Mouse (Mus musculus) kidney, adult 2 months (tissue): Measurements from ENCODE around the gene Gmfb. TPM values are rescaled to one million over a fixed set of nuclear protein-coding genes. Genes with fewer than 3 reads are reported as not detected.

Experiments used
- DNase-seq: peaks from one replicate; pipeline ENCODE4 v3.0.0; 2021
- H3K27ac ChIP-seq: fragments of 200-500 bp; 2 replicates; pipeline ENCODE4 v1.5.1; 2012; ENCODE audit warnings: low read depth, low read length, control low read depth, inconsistent platforms; ENCODE audit not compliant: insufficient read depth
- H3K27me3 ChIP-seq: fragments of 200-500 bp; replicated peaks from 2 replicates; pipeline ENCODE4 v1.6.1; 2012; ENCODE audit warnings: mild to moderate bottlenecking, moderate library complexity, low read length, inconsistent platforms; ENCODE audit not compliant: control insufficient read depth, insufficient read depth
- H3K36me3 ChIP-seq: fragments of 200-500 bp; 2 replicates; pipeline ENCODE4 v1.6.1; 2012; ENCODE audit warnings: mild to moderate bottlenecking, moderate library complexity, low read length, inconsistent platforms; ENCODE audit not compliant: control insufficient read depth, insufficient read depth
- H3K4me1 ChIP-seq: fragments of 200-500 bp; 2 replicates; pipeline ENCODE4 v1.6.1; 2011; ENCODE audit warnings: low read length; ENCODE audit not compliant: control insufficient read depth, insufficient read depth
- H3K4me3 ChIP-seq: fragments of 200-500 bp; 2 replicates; pipeline ENCODE4 v1.5.1; 2011; ENCODE audit warnings: mild to moderate bottlenecking, low read depth, low read length, control low read depth; ENCODE audit not compliant: insufficient read depth
- CTCF ChIP-seq: fragments of 200-500 bp; conservative IDR thresholded peaks from 2 replicates; pipeline ENCODE4 v1.5.1; 2011; ENCODE audit warnings: low read depth, mild to moderate bottlenecking, control low read depth, low read length, moderate library complexity, mixed read lengths; ENCODE audit not compliant: insufficient read depth, insufficient read length
- POLR2A ChIP-seq: fragments of 200-500 bp; IDR thresholded peaks from one replicate; pipeline ENCODE4 v1.6.1; 2011; ENCODE audit warnings: low read depth, low read length, control low read depth
- WGBS: fragments of 180-500 bp; shearing (Covaris S2); methylation state at CpG from one replicate; pipeline ENCODE4 v1.1.7; 2018; 5-methylcytosine and 5-hydroxymethylcytosine counted together
- polyA plus RNA-seq: library from polyadenylated mRNA; depleted of rRNA; stranded (reverse); fragments of >200 nt; gene quantifications from 2 replicates; pipeline ENCODE4 v1.2.3, GENCODE M21; 2012

The Gmfb gene
- polyA plus RNA-seq, 1 experiment, result 20.7 TPM

- WGBS, result 81% methylated on average over 7 of the region's 7 CpGs
- H3K4me1 ChIP-seq, result peaks cover 9% of the 10 kb centered on the region
- H3K4me3 ChIP-seq, result no peak overlapping the region
- H3K36me3 ChIP-seq, result peaks cover 2% of the 10 kb centered on the region
- no peaks in the 10 kb centered on the region for H3K27me3 ChIP-seq
- no peak for DNase-seq
- no peak overlapping the region for H3K27ac ChIP-seq
- TF ChIP-seq CTCF, result no peak
- TF ChIP-seq POLR2A, result no peak
These were observed 3.3 kb downstream of the Gmfb start for GRCm38 (mm10) chr14:46818743-46819142.

DNA sequence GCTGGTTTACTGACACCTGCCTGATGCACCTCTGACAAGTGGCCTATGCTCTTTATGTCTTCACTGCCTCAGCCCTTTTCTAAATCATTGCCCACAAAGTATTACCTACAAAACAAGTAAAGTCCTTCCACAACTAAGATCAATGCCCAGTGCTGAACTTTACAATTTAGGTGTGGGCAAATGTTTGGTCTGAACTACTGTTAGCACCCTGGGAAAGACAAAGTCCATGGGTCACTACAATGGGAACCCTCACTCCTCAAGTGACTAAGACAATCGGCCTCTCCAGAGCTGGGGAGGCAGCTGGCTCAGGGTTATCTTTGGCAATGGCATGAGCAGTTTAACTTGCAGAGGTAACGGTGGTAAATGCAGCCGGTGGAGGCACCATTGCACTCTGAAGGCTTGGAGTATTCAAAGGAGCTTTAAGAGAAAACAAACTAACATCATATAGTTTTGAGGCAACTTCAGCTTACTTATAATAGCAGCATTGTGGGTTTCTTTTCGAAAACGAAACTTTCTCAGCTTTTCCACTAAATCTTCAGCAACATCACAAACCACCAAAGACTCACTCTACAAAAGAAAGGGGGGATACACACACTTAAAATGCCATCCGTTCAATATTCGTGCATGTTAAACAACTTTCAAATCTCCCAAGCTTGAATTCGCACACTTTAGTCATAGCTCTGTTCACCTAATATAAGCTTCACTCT, 5.0 kb downstream of the Gmfb start:
- TF ChIP-seq POLR2A (no peak), CTCF (no peak)
- peak; percentile 27 for DNase-seq
- H3K4me3 ChIP-seq, result no peak overlapping the region
- H3K36me3 ChIP-seq, result peaks cover 4% of the 10 kb centered on the region
- H3K4me1 ChIP-seq, result peaks cover 9% of the 10 kb centered on the region
- H3K27ac ChIP-seq, result no peak overlapping the region
- WGBS, result 79% methylated on average over 8 of the region's 8 CpGs
- no peaks in the 10 kb centered on the region for H3K27me3 ChIP-seq

DNA sequence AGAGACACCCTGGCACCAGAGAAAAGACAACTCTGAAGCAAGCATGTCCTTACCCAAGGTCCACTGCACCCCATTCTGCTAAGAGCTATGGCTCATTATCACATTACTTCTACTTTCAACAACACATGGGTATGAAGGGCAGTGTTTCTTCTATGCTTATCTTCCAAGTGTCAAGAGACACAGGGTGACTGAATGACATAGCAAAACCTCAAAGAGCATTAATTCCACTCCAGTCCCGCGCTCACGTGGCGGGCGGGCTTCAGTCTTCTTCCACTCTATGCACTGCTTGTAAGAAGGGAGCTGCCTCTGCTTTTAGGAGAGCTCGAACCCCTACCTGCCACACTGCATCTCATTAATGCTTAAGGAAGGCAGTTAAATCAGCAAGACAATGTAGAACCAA, 6.4 kb downstream of the Gmfb start:
- peaks cover 10% of the 10 kb centered on the region for H3K36me3 ChIP-seq
- H3K27ac ChIP-seq, result no peak overlapping the region
- 89% methylated on average over 6 of the region's 6 CpGs for WGBS
- H3K27me3 ChIP-seq, result no peaks in the 10 kb centered on the region
- TF ChIP-seq CTCF, result no peak
- TF ChIP-seq POLR2A, result no peak
- peaks cover 9% of the 10 kb centered on the region for H3K4me1 ChIP-seq
- no peak overlapping the region for H3K4me3 ChIP-seq
- no peak for DNase-seq

GRCm38 (mm10) chr14:46807927-46808326, 14.1 kb downstream of the Gmfb start:
- no peak for DNase-seq
- WGBS, result 79% methylated on average over 3 of the region's 3 CpGs
- no peaks in the 10 kb centered on the region for H3K4me1 ChIP-seq

DNA sequence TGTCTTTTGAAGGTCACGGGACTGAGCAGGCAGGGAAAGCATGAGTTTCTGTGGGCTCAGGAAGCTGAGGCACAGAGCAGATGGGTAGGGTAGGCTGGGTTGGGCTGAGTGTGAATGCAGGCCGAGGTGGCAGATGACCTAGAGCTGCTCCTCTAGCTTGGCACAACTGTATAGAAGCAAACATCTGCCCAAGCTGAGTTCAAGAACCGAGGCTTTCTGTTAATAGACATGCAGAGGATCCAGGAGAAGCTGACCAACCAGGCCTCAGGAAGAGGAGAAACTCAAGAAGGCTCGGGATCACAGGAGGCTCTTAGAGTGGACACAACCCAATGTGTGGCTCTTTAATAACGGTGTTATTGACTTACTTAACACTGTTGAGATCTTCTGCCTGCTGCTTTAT, 15.9 kb downstream of the Gmfb start:
- no peaks in the 10 kb centered on the region for H3K4me1 ChIP-seq
- TF ChIP-seq CTCF (no peak), POLR2A (no peak)
- peaks cover 5% of the 10 kb centered on the region for H3K36me3 ChIP-seq
- DNase-seq, result no peak
- 78% methylated on average over 5 of the region's 5 CpGs for WGBS
- no peak overlapping the region for H3K4me3 ChIP-seq
- no peak overlapping the region for H3K27ac ChIP-seq
- no peaks in the 10 kb centered on the region for H3K27me3 ChIP-seq

More at GRCm38 (mm10) chr14:46807927-46808326, 14.1 kb downstream of the Gmfb start:
- Histone ChIP-seq H3K27me3 (no peaks in the 10 kb centered on the region), H3K27ac (no peak overlapping the region), H3K36me3 (peaks cover 8% of the 10 kb centered on the region), H3K4me3 (no peak overlapping the region)
- no peak for TF ChIP-seq CTCF
- no peak for TF ChIP-seq POLR2A

DNA sequence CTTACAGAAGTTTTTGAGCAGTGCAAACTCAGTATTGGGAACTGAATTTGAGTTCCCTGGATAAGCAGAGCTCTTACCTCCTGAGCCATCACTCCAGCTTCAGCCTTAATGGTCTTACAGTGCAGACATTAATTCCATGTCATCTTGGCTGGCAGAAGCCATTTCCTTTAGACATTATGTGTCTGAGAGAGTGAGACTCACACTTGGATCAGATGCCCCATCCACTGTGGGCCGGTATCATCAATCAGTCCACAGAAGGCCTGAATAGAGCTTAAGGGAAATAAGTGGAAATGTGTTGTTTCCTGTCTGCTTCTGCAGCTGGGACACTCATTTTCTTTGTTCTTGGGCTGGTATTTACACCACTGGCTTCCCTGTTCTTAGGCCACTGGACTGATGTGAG, 18.3 kb downstream of the Gmfb start:
- no peak for TF ChIP-seq CTCF
- TF ChIP-seq POLR2A, result no peak
- Histone ChIP-seq H3K4me1 (0 out of 2 replicates have a peak, but pooled peaks cover 3% of the 10 kb centered on the region), H3K4me3 (no peak overlapping the region), H3K27ac (no peak overlapping the region), H3K27me3 (no peaks in the 10 kb centered on the region), H3K36me3 (no peaks in the 10 kb centered on the region)
- DNase-seq, result peak; percentile 29
- 62% methylated on average over 1 of the region's 1 CpGs for WGBS

DNA sequence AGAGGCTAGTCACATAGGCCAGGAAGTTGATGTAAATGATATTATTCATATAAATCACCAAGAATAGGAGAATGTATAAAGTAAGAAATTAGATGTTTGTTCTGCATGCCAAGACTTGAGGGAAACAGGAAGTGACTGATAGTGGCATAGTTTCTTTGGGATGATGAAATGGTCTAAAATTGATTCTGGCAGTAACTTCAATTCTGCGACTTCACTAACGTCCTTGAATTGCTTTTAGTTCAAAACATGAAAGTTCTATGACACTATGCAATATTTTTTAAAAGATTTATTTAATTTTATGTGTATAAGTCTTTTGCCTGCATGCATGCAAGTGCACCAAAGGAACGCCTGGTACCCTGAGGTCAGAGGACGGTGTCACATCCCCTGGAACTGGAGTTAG, 18.8 kb downstream of the Gmfb start:
- no peaks in the 10 kb centered on the region for H3K36me3 ChIP-seq
- no peak overlapping the region for H3K27ac ChIP-seq
- TF ChIP-seq POLR2A (no peak), CTCF (no peak)
- no peak for DNase-seq
- H3K27me3 ChIP-seq, result no peaks in the 10 kb centered on the region
- H3K4me3 ChIP-seq, result no peak overlapping the region
- WGBS, result 78% methylated on average over 4 of the region's 4 CpGs
- 0 out of 2 replicates have a peak, but pooled peaks cover 3% of the 10 kb centered on the region for H3K4me1 ChIP-seq
